Mouse (Mus musculus): Measurements from ENCODE around the gene Lce3e. TPM values are rescaled to one million over a fixed set of nuclear protein-coding genes. Genes with fewer than 3 reads are reported as not detected.

Gene Lce3e
- total RNA-seq (2021) = not detected
- long read RNA-seq, experiment 1 = 0 reads
- long read RNA-seq, experiment 2 = 0 reads

GRCm38 (mm10) chr3:92966761-92967160, at the start of gene Lce3e:
Gene Lce3e, plus strand, starts transcription at chr3:92967061.
- no peak for DNase-seq

GRCm38 (mm10) chr3:92920364-92920763, 46.5 kb upstream of the Lce3e start:
- DNase-seq = peak; percentile 10

GRCm38 (mm10) chr3:92926130-92926529, 40.7 kb upstream of the Lce3e start, which contains the start of gene Lce3a:
Gene Lce3a, minus strand, starts transcription at chr3:92926230.
- DNase-seq = no peak

GRCm38 (mm10) chr3:92932679-92933078, 34.2 kb upstream of the Lce3e start, which contains the start of gene Lce3b:
Gene Lce3b, plus strand, starts transcription at chr3:92932979.
- DNase-seq = no peak

GRCm38 (mm10) chr3:92944186-92944585, 22.7 kb upstream of the Lce3e start, which contains the start of gene Lce3c:
Gene Lce3c, plus strand, starts transcription at chr3:92944486.
- no peak for DNase-seq

- no peak for DNase-seq
Measured at GRCm38 (mm10) chr3:92957090-92957489, 9.8 kb upstream of the Lce3e start, which contains the start of gene Lce3d. Gene Lce3d, plus strand, starts transcription at chr3:92957390.

- DNase-seq = no peak
Measured at GRCm38 (mm10) chr3:92978484-92978883, 11.6 kb downstream of the Lce3e start.

- no peak for DNase-seq
Measured at GRCm38 (mm10) chr3:92991926-92992325, 25.1 kb downstream of the Lce3e start, which contains the start of gene Lce3f. Gene Lce3f, plus strand, starts transcription at chr3:92992226.

- peak; percentile 81 for DNase-seq
Measured at GRCm38 (mm10) chr3:92998691-92999090, 31.8 kb downstream of the Lce3e start.

GRCm38 (mm10) chr3:93000621-93001020, 33.8 kb downstream of the Lce3e start:
- DNase-seq = no peak

- DNase-seq = no peak
Measured at GRCm38 (mm10) chr3:93002843-93003242, 36.0 kb downstream of the Lce3e start.

- DNase-seq = peak; percentile 18
Measured at GRCm38 (mm10) chr3:93014378-93014801, 47.5 kb downstream of the Lce3e start.

- no peak for DNase-seq
Measured at GRCm38 (mm10) chr3:93014871-93015270, 48.0 kb downstream of the Lce3e start.

- DNase-seq = no peak
Measured at GRCm38 (mm10) chr3:93015460-93016104, 48.7 kb downstream of the Lce3e start, which contains the start of gene Crct1. Gene Crct1, minus strand, starts transcription at chr3:93015687.

Other genes starting within 250 kb of the Lce3e start
- not detected for gene Lce1f, start 246.7 kb upstream of the Lce3e start, total RNA-seq (2021)
- not detected for gene Gm38119, start 228.0 kb upstream of the Lce3e start, total RNA-seq (2021)
- gene Lce1g, start 214.7 kb upstream of the Lce3e start, total RNA-seq (2021) = not detected
- gene Lce1h, start 202.0 kb upstream of the Lce3e start, total RNA-seq (2021) = not detected
- not detected for gene Lce1i, start 188.2 kb upstream of the Lce3e start, total RNA-seq (2021)
- gene Lce1j, start 176.5 kb upstream of the Lce3e start, total RNA-seq (2021) = not detected
- not detected for gene Lce1k, start 159.2 kb upstream of the Lce3e start, total RNA-seq (2021)
- not detected for gene Kprp, start 139.8 kb upstream of the Lce3e start, total RNA-seq (2021)
- gene Lce1l, start 115.8 kb upstream of the Lce3e start, total RNA-seq (2021) = not detected
- not detected for gene 2310050C09Rik, start 96.8 kb upstream of the Lce3e start, total RNA-seq (2021)
- gene Lce3a, start 40.8 kb upstream of the Lce3e start, total RNA-seq (2021) = not detected
- not detected for gene Lce3b, start 34.1 kb upstream of the Lce3e start, total RNA-seq (2021)
- gene Lce3c, start 22.6 kb upstream of the Lce3e start, total RNA-seq (2021) = not detected
- gene Lce3d, start 9.7 kb upstream of the Lce3e start, total RNA-seq (2021) = not detected
- gene Lce3f, start 25.2 kb downstream of the Lce3e start, total RNA-seq (2021) = not detected
- gene Crct1, start 48.6 kb downstream of the Lce3e start, total RNA-seq (2021) = not detected
- gene Lce1m, start 52.0 kb downstream of the Lce3e start, total RNA-seq (2021) = not detected
- gene Gm4858, start 101.8 kb downstream of the Lce3e start, total RNA-seq (2021) = not detected
- not detected for gene Crnn, start 177.7 kb downstream of the Lce3e start, total RNA-seq (2021)
- not detected for gene Flg2, start 230.2 kb downstream of the Lce3e start, total RNA-seq (2021)